In the genomic region with DNA sequence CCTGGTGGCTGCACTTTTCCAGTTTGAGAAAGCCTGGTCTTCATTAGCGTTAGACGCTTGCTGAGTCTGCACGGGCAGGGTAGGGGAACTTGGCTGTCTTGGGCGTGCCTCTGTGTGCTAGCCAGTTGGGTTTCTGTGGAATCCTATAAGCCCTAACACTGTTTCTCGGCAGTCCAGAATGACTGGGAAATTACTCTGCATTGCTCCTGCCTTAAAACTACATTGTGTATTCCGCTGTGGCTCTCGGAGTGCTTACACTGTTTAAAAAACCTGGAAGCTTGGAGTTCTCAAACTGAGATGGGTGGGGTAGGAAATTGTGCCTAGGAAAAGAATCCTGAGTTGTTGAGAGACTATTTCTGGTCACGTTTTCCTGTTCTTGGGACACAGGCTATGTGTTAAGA, we compare ENCODE assay signal across 9 mouse cellular contexts.
A peak's percentile ranks its signal among the peaks of the same experiment; 100 is the strongest.
DNase-seq lines count a peak whose midpoint lies in the region; ATAC-seq and TF ChIP-seq lines count a peak whose summit lies in the region.
"Had no signal": no experiment of that assay in that cellular context is flagged by ENCODE, and none has a peak within 500 bp of the region (broad histone marks: within the 10 kb centered on the region; RNA-seq: fewer than 3 reads in every experiment).

No protein-coding gene starts in this region.

- 0 out of 2 replicates have a peak, but pooled peaks cover 2% of the 10 kb centered on the region for H3K36me3 ChIP-seq in midbrain, embryonic 15.5 days (replicated peaks)
- H3K36me3 ChIP-seq in midbrain, embryonic 13.5 days, result no peaks in the 10 kb centered on the region
- H3K36me3 ChIP-seq in limb, embryonic 14.5 days (ENCODE audit: control insufficient read depth, insufficient read depth, low read length), result no peaks in the 10 kb centered on the region; the same call in 1 of the 2 replicates
- H3K36me3 ChIP-seq in stomach, postnatal 0 days (ENCODE audit: control insufficient read depth, insufficient read depth, low read length), result no peaks in the 10 kb centered on the region

- no peak overlapping the region for H3K4me3 ChIP-seq in midbrain, embryonic 15.5 days
- H3K4me3 ChIP-seq in midbrain, embryonic 13.5 days (replicated peaks), result no peak overlapping the region
- H3K4me3 ChIP-seq in limb, embryonic 14.5 days (replicated peaks; ENCODE audit: low read length), result no peak overlapping the region
- H3K4me3 ChIP-seq in stomach, postnatal 0 days (ENCODE audit: low read depth, low read length), result no peak overlapping the region

- H3K27me3 ChIP-seq in midbrain, embryonic 15.5 days (replicated peaks), result no peaks in the 10 kb centered on the region
- H3K27me3 ChIP-seq in midbrain, embryonic 13.5 days, result no peaks in the 10 kb centered on the region
- no peaks in the 10 kb centered on the region for H3K27me3 ChIP-seq in limb, embryonic 14.5 days (ENCODE audit: control insufficient read depth, insufficient read depth, low read length)
- no peaks in the 10 kb centered on the region for H3K27me3 ChIP-seq in stomach, postnatal 0 days (ENCODE audit: control insufficient read depth, insufficient read depth, low read length)

- no peaks in the 10 kb centered on the region for H3K9me3 ChIP-seq in midbrain, embryonic 15.5 days
- H3K9me3 ChIP-seq in midbrain, embryonic 13.5 days, result no peaks in the 10 kb centered on the region
- H3K9me3 ChIP-seq in limb, embryonic 14.5 days (ENCODE audit: control insufficient read depth, low read length), result no peaks in the 10 kb centered on the region
- no peaks in the 10 kb centered on the region for H3K9me3 ChIP-seq in stomach, postnatal 0 days (ENCODE audit: control insufficient read depth, low read length)

- no peak for TF ChIP-seq CTCF in stomach, postnatal 0 days (IDR thresholded peaks at IDR 0.05; ENCODE audit: low read depth)

- H3K4me1 ChIP-seq in midbrain, embryonic 15.5 days, result no peaks in the 10 kb centered on the region
- H3K4me1 ChIP-seq in midbrain, embryonic 13.5 days (replicated peaks), result peaks cover 6% of the 10 kb centered on the region; the same call in 1 of the 2 replicates
- H3K4me1 ChIP-seq in limb, embryonic 14.5 days (ENCODE audit: control insufficient read depth, insufficient read depth, low read length), result peaks cover 29% of the 10 kb centered on the region
- 0 out of 2 replicates have a peak, but pooled peaks cover 3% of the 10 kb centered on the region for H3K4me1 ChIP-seq in stomach, postnatal 0 days (replicated peaks; ENCODE audit: control insufficient read depth, insufficient read depth)

- peak; percentile 59 for DNase-seq in forelimb bud, embryonic 11.5 days (ENCODE audit: low read depth, low spot score)
- peak; percentile 66 for DNase-seq in limb, embryonic 14.5 days (ENCODE audit: low spot score)
- no peak for DNase-seq in stomach, postnatal 0 days (ENCODE audit: low spot score)
- DNase-seq in cerebellum, adult 11 months, result no peak
- no peak for DNase-seq in frontal cortex, adult 2 months (ENCODE audit: extremely low spot score in 1 of 2, low spot score in 1 of 2)
- DNase-seq: layer of hippocampus, postnatal 36 days had no signal

- 74% methylated on average over 8 of the region's 8 CpGs for WGBS in midbrain, embryonic 15.5 days
- 77% methylated on average over 8 of the region's 8 CpGs for WGBS in midbrain, embryonic 13.5 days
- 7% methylated on average over 8 of the region's 8 CpGs for WGBS in limb, embryonic 14.5 days
- 34% methylated on average over 8 of the region's 8 CpGs for WGBS in stomach, postnatal 0 days

- TF ChIP-seq EP300 in stomach, postnatal 0 days (optimal IDR thresholded peaks at IDR 0.05), result peak; percentile 34

- no peak for TF ChIP-seq POLR2A in limb, embryonic 14.5 days (IDR thresholded peaks at IDR 0.05; ENCODE audit: borderline replicate concordance, extremely low read depth, insufficient read depth, insufficient read length)

- H3K9ac ChIP-seq in midbrain, embryonic 15.5 days, result no peak overlapping the region
- H3K9ac ChIP-seq in midbrain, embryonic 13.5 days (replicated peaks), result no peak overlapping the region
- H3K9ac ChIP-seq in limb, embryonic 14.5 days (ENCODE audit: low read depth, low read length, severe bottlenecking), result no peak overlapping the region
- no peak overlapping the region for H3K9ac ChIP-seq in stomach, postnatal 0 days (ENCODE audit: low read length)

- no peak overlapping the region for H3K4me2 ChIP-seq in midbrain, embryonic 15.5 days
- H3K4me2 ChIP-seq in midbrain, embryonic 13.5 days (replicated peaks), result no peak overlapping the region
- no peak overlapping the region for H3K4me2 ChIP-seq in limb, embryonic 14.5 days (replicated peaks; ENCODE audit: low read depth, low read length, severe bottlenecking)
- H3K4me2 ChIP-seq in stomach, postnatal 0 days (replicated peaks; ENCODE audit: low read depth), result peak overlapping the region; percentile 14; the same call in 1 of the 2 replicates

- peak overlapping the region; percentile 5; the same call in 1 of the 2 replicates for H3K27ac ChIP-seq in midbrain, embryonic 15.5 days
- no peak overlapping the region for H3K27ac ChIP-seq in midbrain, embryonic 13.5 days
- H3K27ac ChIP-seq in limb, embryonic 14.5 days (replicated peaks; ENCODE audit: low read depth, low read length), result peak overlapping the region; percentile 64
- H3K27ac ChIP-seq in stomach, postnatal 0 days (replicated peaks), result peak overlapping the region; percentile 83

- ATAC-seq in midbrain, embryonic 15.5 days (replicated peaks), result no peak
- ATAC-seq in midbrain, embryonic 13.5 days, result no peak
- ATAC-seq in limb, embryonic 14.5 days (ENCODE audit: low FRiP score, low read depth), result peak; percentile 56
- peak; percentile 49; the same call in 1 of the 2 replicates for ATAC-seq in stomach, postnatal 0 days (ENCODE audit: low FRiP score, low TSS enrichment)
- ATAC-seq in megakaryocyte-erythroid progenitor cell, adult 5-6 weeks (replicated peaks; ENCODE audit: low FRiP score, low TSS enrichment, poor library complexity, severe bottlenecking), result no peak

Comparison
In these comparisons a context has a peak if more than half of its experiments do, and no peak if none do; other contexts are left out.
1. ATAC-seq: peak in limb, embryonic 14.5 days (single experiment) and stomach, postnatal 0 days (single experiment); none in midbrain, embryonic 15.5 days (single experiment), midbrain, embryonic 13.5 days (single experiment) and megakaryocyte-erythroid progenitor cell, adult 5-6 weeks (single experiment).
2. DNase-seq: peak in forelimb bud, embryonic 11.5 days (single experiment) and limb, embryonic 14.5 days (single experiment); none in stomach, postnatal 0 days (single experiment), cerebellum, adult 11 months (single experiment) and frontal cortex, adult 2 months (0 of 2).